Mouse (Mus musculus) kidney, adult 2 months (tissue): ENCODE measurements around the gene Cpsf7. TPM values are rescaled to one million over a fixed set of nuclear protein-coding genes. Genes with fewer than 3 reads are reported as not detected.
A peak's percentile ranks its signal among the peaks of the same experiment; 100 is the strongest.

ENCODE experiments used
- DNase-seq: peaks from one replicate; pipeline ENCODE4 v3.0.0; 2021
- H3K27ac ChIP-seq: fragments of 200-500 bp; 2 replicates; pipeline ENCODE4 v1.5.1; 2012; ENCODE audit warnings: low read depth, low read length, control low read depth, inconsistent platforms; ENCODE audit not compliant: insufficient read depth
- H3K27me3 ChIP-seq: fragments of 200-500 bp; replicated peaks from 2 replicates; pipeline ENCODE4 v1.6.1; 2012; ENCODE audit warnings: mild to moderate bottlenecking, moderate library complexity, low read length, inconsistent platforms; ENCODE audit not compliant: control insufficient read depth, insufficient read depth
- H3K36me3 ChIP-seq: fragments of 200-500 bp; 2 replicates; pipeline ENCODE4 v1.6.1; 2012; ENCODE audit warnings: mild to moderate bottlenecking, moderate library complexity, low read length, inconsistent platforms; ENCODE audit not compliant: control insufficient read depth, insufficient read depth
- H3K4me1 ChIP-seq: fragments of 200-500 bp; 2 replicates; pipeline ENCODE4 v1.6.1; 2011; ENCODE audit warnings: low read length; ENCODE audit not compliant: control insufficient read depth, insufficient read depth
- H3K4me3 ChIP-seq: fragments of 200-500 bp; 2 replicates; pipeline ENCODE4 v1.5.1; 2011; ENCODE audit warnings: mild to moderate bottlenecking, low read depth, low read length, control low read depth; ENCODE audit not compliant: insufficient read depth
- CTCF ChIP-seq: fragments of 200-500 bp; conservative IDR thresholded peaks from 2 replicates; pipeline ENCODE4 v1.5.1; 2011; ENCODE audit warnings: low read depth, mild to moderate bottlenecking, control low read depth, low read length, moderate library complexity, mixed read lengths; ENCODE audit not compliant: insufficient read depth, insufficient read length
- POLR2A ChIP-seq: fragments of 200-500 bp; IDR thresholded peaks from one replicate; pipeline ENCODE4 v1.6.1; 2011; ENCODE audit warnings: low read depth, low read length, control low read depth
- WGBS: fragments of 180-500 bp; shearing (Covaris S2); methylation state at CpG from one replicate; pipeline ENCODE4 v1.1.7; 2018; 5-methylcytosine and 5-hydroxymethylcytosine counted together
- polyA plus RNA-seq: library from polyadenylated mRNA; depleted of rRNA; stranded (reverse); fragments of >200 nt; gene quantifications from 2 replicates; pipeline ENCODE4 v1.2.3, GENCODE M21; 2012; rRNA removed

Gene Cpsf7
- 25.7 and 28.9 TPM in 2 replicates for polyA plus RNA-seq

DNA sequence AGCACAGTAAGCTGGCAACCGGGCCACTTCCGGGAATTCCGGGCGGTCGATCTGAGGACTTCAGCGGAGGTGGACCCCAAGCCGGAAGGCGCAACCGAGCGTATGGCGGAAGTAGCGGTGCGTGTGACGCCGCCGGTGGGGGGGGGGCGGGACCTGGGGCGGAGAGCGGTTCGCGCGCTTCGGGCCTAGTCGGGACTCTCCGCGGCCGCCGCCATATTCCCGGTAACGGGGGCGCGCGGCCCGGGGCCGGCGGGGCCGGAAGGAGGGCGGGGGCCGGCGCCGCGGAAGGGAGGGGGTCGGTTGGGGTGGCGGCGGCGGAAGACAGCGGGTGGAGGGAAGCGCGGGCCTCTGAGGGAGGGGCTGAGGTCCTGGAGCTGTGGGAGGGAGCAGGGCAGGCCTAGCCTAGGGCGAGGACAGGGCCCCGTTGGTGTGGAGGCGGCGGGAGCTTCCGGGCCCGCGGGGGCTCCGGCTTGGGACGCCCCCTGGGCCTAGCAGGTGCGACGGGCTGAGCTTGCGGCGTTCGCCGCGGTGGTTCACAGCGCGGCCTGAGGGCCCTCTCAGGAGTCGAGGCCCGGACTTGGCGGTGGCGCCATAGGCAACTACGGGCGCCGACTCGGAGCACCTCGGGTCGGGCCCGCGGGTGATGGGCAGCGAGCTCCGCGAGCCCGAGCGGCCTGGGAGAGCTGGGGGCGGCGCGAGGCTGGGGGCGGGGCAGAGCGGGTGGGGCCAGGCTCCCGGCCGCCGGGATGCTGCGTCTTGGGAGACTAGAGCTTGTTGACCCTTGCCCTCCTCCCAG, at the start of gene Cpsf7:
TSS of gene Cpsf7 (plus strand) at position 161 of the 796 bp plus-strand sequence.
- WGBS = under 1% methylated on average over 76 of the region's 93 CpGs
- H3K4me3 ChIP-seq = peak within 1 kb of the TSS; percentile 78

DNA sequence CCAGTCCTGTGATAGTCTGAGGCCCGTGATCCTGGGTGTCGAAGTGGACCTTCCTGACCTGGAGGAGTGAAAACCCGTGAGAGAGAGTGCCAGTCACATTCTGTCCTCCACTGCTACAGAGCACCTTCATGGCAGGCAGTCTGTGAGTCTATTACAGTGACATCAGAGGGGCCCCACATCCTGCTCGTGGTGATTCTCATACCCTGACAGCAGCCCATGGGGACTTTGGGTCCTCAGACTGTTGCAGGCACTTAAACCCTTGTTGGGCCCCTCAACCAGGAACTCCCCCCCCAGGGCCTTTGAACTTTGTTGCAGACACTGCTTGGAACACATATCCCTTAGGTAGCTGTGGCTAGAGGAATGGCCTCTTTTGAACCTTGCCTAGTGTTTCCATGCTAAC, 45.5 kb upstream of the Cpsf7 start:
- no peak overlapping the region for H3K4me3 ChIP-seq
- no peaks in the 10 kb centered on the region for H3K36me3 ChIP-seq
- H3K4me1 ChIP-seq = no peaks in the 10 kb centered on the region
- no peaks in the 10 kb centered on the region for H3K27me3 ChIP-seq
- WGBS = 55% methylated on average over 4 of the region's 4 CpGs
- no peak for DNase-seq
- H3K27ac ChIP-seq = no peak overlapping the region
- TF ChIP-seq POLR2A (no peak), CTCF (no peak)

More for the DNA sequence above, at the start of gene Cpsf7:
- peak; percentile 96 for DNase-seq
- H3K27me3 ChIP-seq = no peaks in the 10 kb centered on the region
- H3K27ac ChIP-seq = peak within 1 kb of the TSS; percentile 98
- peaks cover 18% of the 10 kb centered on the region for H3K4me1 ChIP-seq
- H3K36me3 ChIP-seq = peaks cover 2% of the 10 kb centered on the region; the same call in 1 of the 2 replicates
- TF ChIP-seq CTCF = no peak
- peak; percentile 7 for TF ChIP-seq POLR2A

DNA sequence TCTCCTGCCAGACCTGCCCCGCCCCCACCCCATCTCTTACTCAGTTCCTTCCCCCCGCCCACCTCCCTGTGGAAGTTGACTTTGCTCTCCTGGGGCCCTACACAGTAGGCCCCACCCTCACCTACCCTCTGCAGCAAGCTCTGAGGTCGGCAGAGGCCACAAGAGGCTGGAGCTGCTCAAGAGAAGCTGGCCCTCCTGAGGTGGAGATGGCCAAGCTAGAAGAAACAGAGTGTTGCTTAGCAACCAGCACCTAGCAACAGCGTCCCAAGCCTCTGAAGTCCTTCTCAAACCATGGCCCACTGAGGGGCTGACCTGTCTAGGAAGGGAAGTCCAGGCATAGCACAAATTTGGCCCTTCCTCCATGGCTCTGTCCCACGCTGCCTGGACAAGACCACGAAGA, 42.4 kb upstream of the Cpsf7 start, which contains the start of gene Ppp1r32:
TSS of gene Ppp1r32 (minus strand) at position 226 of the 400 bp plus-strand sequence.
- H3K4me3 ChIP-seq = no peak within 1 kb of the TSS
- H3K4me1 ChIP-seq = no peaks in the 10 kb centered on the region
- H3K36me3 ChIP-seq = no peaks in the 10 kb centered on the region
- 48% methylated on average over 6 of the region's 6 CpGs for WGBS
- TF ChIP-seq CTCF (no peak), POLR2A (no peak)
- DNase-seq = no peak
- no peaks in the 10 kb centered on the region for H3K27me3 ChIP-seq
- no peak within 1 kb of the TSS for H3K27ac ChIP-seq

DNA sequence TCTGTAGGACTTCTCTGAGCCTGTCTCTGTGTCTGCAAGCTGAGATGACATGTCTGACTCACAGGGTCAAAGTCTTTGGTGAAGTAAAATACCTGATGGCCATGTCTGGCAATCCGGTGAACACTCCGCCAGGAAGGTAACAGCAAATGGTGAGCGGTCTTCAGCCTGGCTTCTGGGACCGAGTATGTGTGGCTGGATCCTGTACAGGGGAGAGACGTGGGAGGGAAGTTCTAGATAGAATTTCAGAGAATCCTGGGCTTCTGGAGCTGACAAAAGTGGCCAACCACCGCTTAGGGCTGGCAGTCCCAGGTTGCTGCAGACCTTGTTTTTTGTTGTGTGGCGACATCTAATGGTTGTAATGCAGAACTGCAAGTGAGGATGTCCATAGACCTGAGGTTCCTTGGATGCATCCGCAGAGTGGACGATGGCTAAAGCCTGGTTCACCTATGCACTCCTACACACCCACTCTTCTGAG, 38.8 kb upstream of the Cpsf7 start:
- Histone ChIP-seq H3K36me3 (no peaks in the 10 kb centered on the region), H3K27me3 (no peaks in the 10 kb centered on the region), H3K4me1 (no peaks in the 10 kb centered on the region), H3K4me3 (no peak overlapping the region), H3K27ac (no peak overlapping the region)
- TF ChIP-seq POLR2A = no peak
- peak; percentile 95 for TF ChIP-seq CTCF
- DNase-seq = peak; percentile 73
- WGBS = 14% methylated on average over 9 of the region's 9 CpGs

DNA sequence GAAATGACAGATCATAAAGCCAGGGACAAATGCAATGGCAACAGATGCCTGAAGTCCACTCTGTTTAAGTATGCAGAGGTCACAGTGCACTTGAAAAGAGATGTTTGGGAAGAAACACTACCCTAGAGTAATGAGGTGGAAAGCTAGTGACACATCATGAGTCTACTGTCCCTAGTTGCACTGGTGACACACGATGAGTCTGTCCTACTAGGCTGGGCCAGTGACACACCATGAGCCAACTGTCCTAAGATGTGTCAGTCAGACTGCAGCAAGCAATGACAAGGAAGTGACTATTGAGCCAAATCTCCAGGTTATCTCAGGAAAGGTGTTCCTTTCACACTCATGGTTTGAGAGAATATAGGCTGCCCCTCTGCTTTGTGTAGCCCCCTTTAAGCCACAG, 29.4 kb upstream of the Cpsf7 start:
- no peak for DNase-seq
- no peak overlapping the region for H3K27ac ChIP-seq
- TF ChIP-seq POLR2A = no peak
- 45% methylated on average over 1 of the region's 1 CpGs for WGBS
- H3K4me3 ChIP-seq = no peak overlapping the region
- no peaks in the 10 kb centered on the region; the same call in 1 of the 2 replicates for H3K36me3 ChIP-seq
- H3K4me1 ChIP-seq = no peaks in the 10 kb centered on the region
- no peaks in the 10 kb centered on the region for H3K27me3 ChIP-seq

DNA sequence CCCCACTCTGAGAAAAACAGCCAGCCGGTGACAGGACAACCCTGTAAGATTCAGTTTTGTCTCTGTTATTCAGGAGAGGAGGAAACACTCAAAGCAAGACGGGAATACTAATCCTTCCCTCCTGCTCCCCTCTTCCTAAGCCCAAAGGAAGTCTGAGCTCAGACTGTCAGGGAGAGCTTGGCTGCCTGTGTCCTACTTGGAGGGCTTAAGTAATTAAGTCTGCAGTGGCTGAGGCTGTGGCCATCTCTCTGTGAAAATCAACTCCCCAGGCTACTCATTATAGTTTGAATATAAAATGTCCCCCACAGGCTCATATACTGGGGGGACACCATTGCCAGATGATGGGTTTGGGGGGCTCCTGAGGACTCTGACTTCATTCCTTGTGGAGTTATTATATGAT, 28.1 kb upstream of the Cpsf7 start:
- no peak overlapping the region for H3K27ac ChIP-seq
- H3K4me1 ChIP-seq = no peaks in the 10 kb centered on the region
- H3K27me3 ChIP-seq = no peaks in the 10 kb centered on the region
- H3K36me3 ChIP-seq = peaks cover 2% of the 10 kb centered on the region
- WGBS = 83% methylated on average over 2 of the region's 2 CpGs
- DNase-seq = no peak
- TF ChIP-seq POLR2A (no peak), CTCF (no peak)
- H3K4me3 ChIP-seq = no peak overlapping the region

DNA sequence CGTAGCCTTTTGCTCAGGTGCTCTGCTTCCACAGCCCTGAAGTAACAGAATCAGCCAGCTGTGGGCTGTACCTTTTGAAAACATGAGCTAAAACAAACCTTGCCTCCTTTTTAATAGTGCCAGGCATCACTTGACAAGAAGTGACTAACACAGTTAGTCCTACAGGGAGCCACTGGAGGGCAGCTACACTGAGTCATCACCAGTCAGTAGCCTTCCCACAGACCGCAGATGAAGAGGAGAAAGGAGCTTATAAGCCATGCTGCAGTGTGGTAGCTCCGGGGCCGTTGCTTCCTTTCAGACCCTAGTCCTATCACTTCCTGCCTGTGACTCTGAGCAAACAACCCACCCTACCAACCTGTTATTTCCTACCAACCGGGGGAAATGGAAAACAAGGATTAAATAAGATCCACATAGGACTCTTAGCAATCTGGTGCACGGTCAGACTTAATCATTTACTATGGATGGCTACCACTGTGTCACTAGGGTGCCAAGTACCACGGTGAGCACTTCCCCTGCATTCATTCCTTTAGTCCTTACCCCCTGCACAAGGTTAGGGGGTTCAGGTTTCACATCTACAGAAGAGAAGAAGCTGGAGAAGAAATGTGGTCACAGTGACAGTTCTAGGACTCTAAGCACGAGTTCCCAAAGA, 27.4 kb upstream of the Cpsf7 start:
- WGBS = 33% methylated on average over 8 of the region's 8 CpGs
- TF ChIP-seq POLR2A (no peak), CTCF (no peak)
- H3K4me3 ChIP-seq = no peak overlapping the region
- no peaks in the 10 kb centered on the region for H3K4me1 ChIP-seq
- H3K27ac ChIP-seq = no peak overlapping the region
- no peak for DNase-seq
- H3K27me3 ChIP-seq = no peaks in the 10 kb centered on the region
- H3K36me3 ChIP-seq = peaks cover 2% of the 10 kb centered on the region
